Comparison of ENCODE assay signal across 10 mouse cellular contexts in genomic region chr1:172129108-172129507, GRCm38 (mm10). TPM values are rescaled to one million over a fixed set of nuclear protein-coding genes. Genes with fewer than 3 reads are reported as not detected.
DNase-seq lines count a peak whose midpoint lies in the region; ATAC-seq and TF ChIP-seq lines count a peak whose summit lies in the region.
"Had no signal": no experiment of that assay in that cellular context is flagged by ENCODE, and none has a peak within 500 bp of the region (broad histone marks: within the 10 kb centered on the region; RNA-seq: fewer than 3 reads in every experiment).

No protein-coding gene starts in this region.

- peaks cover 8% of the 10 kb centered on the region for H3K4me1 ChIP-seq in forebrain, embryonic 14.5 days (ENCODE audit: control insufficient read depth, insufficient read depth, low read length)
- H3K4me1 ChIP-seq in forebrain, embryonic 10.5 days, result peaks cover 14% of the 10 kb centered on the region

- DNase-seq in forebrain, embryonic 14.5 days (ENCODE audit: low spot score), result peak; percentile 47
- DNase-seq in forebrain, embryonic 10.5 days (ENCODE audit: extremely low spot score, low spot score), result no peak
- DNase-seq in left cerebral cortex, adult 2 months (ENCODE audit: extremely low spot score in 1 of 2, low spot score in 2 of 2), result no peak
- no peak for DNase-seq in left cerebral cortex, adult 8-10 months (ENCODE audit: low spot score in 2 of 2)
- peak; percentile 58 for DNase-seq in ES-CJ7 (ENCODE audit: low read depth, low spot score)
- DNase-seq in lung, postnatal 14 days, result peak; percentile 15
- no peak for DNase-seq in layer of hippocampus, postnatal 36 days
- DNase-seq in gastrocnemius, postnatal 25 days, result no peak

- H3K9me3 ChIP-seq in forebrain, embryonic 14.5 days (replicated peaks; ENCODE audit: control insufficient read depth, low read length), result no peaks in the 10 kb centered on the region
- no peaks in the 10 kb centered on the region for H3K9me3 ChIP-seq in forebrain, embryonic 10.5 days
- H3K9me3 ChIP-seq: forebrain, embryonic 15.5 days; limb, embryonic 13.5 days had no signal

- H3K27ac ChIP-seq in forebrain, embryonic 14.5 days (ENCODE audit: low read depth, low read length), result no peak overlapping the region
- no peak overlapping the region for H3K27ac ChIP-seq in forebrain, embryonic 10.5 days
- no peak overlapping the region for H3K27ac ChIP-seq in left cerebral cortex, adult 2 months
- H3K27ac ChIP-seq: forebrain, embryonic 15.5 days; limb, embryonic 13.5 days had no signal

- no peaks in the 10 kb centered on the region for H3K27me3 ChIP-seq in forebrain, embryonic 14.5 days (replicated peaks; ENCODE audit: control insufficient read depth, insufficient read depth, low read length)
- no peaks in the 10 kb centered on the region for H3K27me3 ChIP-seq in forebrain, embryonic 10.5 days (ENCODE audit: poor library complexity, severe bottlenecking)
- H3K27me3 ChIP-seq: forebrain, embryonic 15.5 days; limb, embryonic 13.5 days had no signal

- no peak for ATAC-seq in forebrain, embryonic 14.5 days
- ATAC-seq: forebrain, embryonic 15.5 days had no signal

- peaks cover 55% of the 10 kb centered on the region for H3K36me3 ChIP-seq in forebrain, embryonic 14.5 days (ENCODE audit: control insufficient read depth, insufficient read depth, low read length)
- H3K36me3 ChIP-seq in forebrain, embryonic 10.5 days (replicated peaks), result peaks cover 58% of the 10 kb centered on the region

- peak; percentile 57 for TF ChIP-seq CTCF in left cerebral cortex, adult 2 months (IDR thresholded peaks at IDR 0.05)

- no peak overlapping the region for H3K9ac ChIP-seq in forebrain, embryonic 14.5 days (ENCODE audit: low read length)
- H3K9ac ChIP-seq: forebrain, embryonic 15.5 days; limb, embryonic 13.5 days had no signal

- no peak overlapping the region for H3K4me3 ChIP-seq in forebrain, embryonic 14.5 days (ENCODE audit: low read depth, low read length)
- no peak overlapping the region for H3K4me3 ChIP-seq in forebrain, embryonic 10.5 days
- no peak overlapping the region for H3K4me3 ChIP-seq in left cerebral cortex, adult 2 months
- H3K4me3 ChIP-seq: forebrain, embryonic 15.5 days; limb, embryonic 13.5 days had no signal

- intact Hi-C loops in left cerebral cortex, adult 2 months (cut with DNase I), result loop anchor here (5.0 kb wide), 1 partner anchor 82 kb away; no protein-coding TSS in a partner anchor

- 69% methylated on average over 2 of the region's 2 CpGs for WGBS in forebrain, embryonic 14.5 days
- WGBS in forebrain, embryonic 10.5 days, result 72% methylated on average over 2 of the region's 2 CpGs

- no peak overlapping the region for H3K4me2 ChIP-seq in forebrain, embryonic 14.5 days (ENCODE audit: low read length)
- H3K4me2 ChIP-seq: forebrain, embryonic 15.5 days; limb, embryonic 13.5 days had no signal

RNA-seq across cellular contexts. Expression of gene Pex19, which starts 2.6 kb away (rescaled TPM):
- 159 TPM in 2 replicates for polyA plus RNA-seq in forebrain, embryonic 14.5 days (2014; fragmentation: Nextera tagmentation; extraction: Ambion mirVana)
- polyA plus RNA-seq in forebrain, embryonic 10.5 days (2016; fragmentation: Nextera tagmentation; extraction: Ambion mirVana), result 153 and 159 TPM in 2 replicates
- total RNA-seq in left cerebral cortex, adult 2 months (2021), result 10 to 100 TPM; 82.8 to 92.4 TPM
- 100 to 1,000 TPM in 1 of 4 experiments, 10 to 100 TPM in 3; 78.7 to 104 (median 83.8) TPM for total RNA-seq in left cerebral cortex, adult 8-10 months (2022)
- total RNA-seq in layer of hippocampus, postnatal 36 days (2021), result 10 to 100 TPM; 89.2 to 95.3 TPM
- total RNA-seq in gastrocnemius, postnatal 25 days (2021), result 10 to 100 TPM; 76.0 to 82.5 TPM

RNA-seq across cellular contexts. Expression of gene Dcaf8, which starts 18.8 kb away (rescaled TPM):
- polyA plus RNA-seq in forebrain, embryonic 14.5 days (2014; fragmentation: Nextera tagmentation; extraction: Ambion mirVana), result 76.1 and 83.1 TPM in 2 replicates
- polyA plus RNA-seq in forebrain, embryonic 10.5 days (2016; fragmentation: Nextera tagmentation; extraction: Ambion mirVana), result 132 and 138 TPM in 2 replicates
- 100 to 1,000 TPM; 115 to 121 TPM for total RNA-seq in left cerebral cortex, adult 2 months (2021)
- 100 to 1,000 TPM; 118 to 125 (median 119) TPM for total RNA-seq in left cerebral cortex, adult 8-10 months (2022)
- 100 to 1,000 TPM; 103 to 105 TPM for total RNA-seq in layer of hippocampus, postnatal 36 days (2021)
- 100 to 1,000 TPM; 131 to 159 TPM for total RNA-seq in gastrocnemius, postnatal 25 days (2021)

RNA-seq across cellular contexts. Expression of gene Ncstn, which starts 46.5 kb away (rescaled TPM):
- polyA plus RNA-seq in forebrain, embryonic 14.5 days (2014; fragmentation: Nextera tagmentation; extraction: Ambion mirVana), result 81.3 and 93.7 TPM in 2 replicates
- 91.6 and 95.3 TPM in 2 replicates for polyA plus RNA-seq in forebrain, embryonic 10.5 days (2016; fragmentation: Nextera tagmentation; extraction: Ambion mirVana)
- total RNA-seq in left cerebral cortex, adult 2 months (2021), result 10 to 100 TPM; 61.5 to 65.4 TPM
- total RNA-seq in left cerebral cortex, adult 8-10 months (2022), result 10 to 100 TPM; 62.4 to 69.8 (median 64.3) TPM
- 10 to 100 TPM; 57.1 to 60.1 TPM for total RNA-seq in layer of hippocampus, postnatal 36 days (2021)
- total RNA-seq in gastrocnemius, postnatal 25 days (2021), result 10 to 100 TPM; 25.7 to 27.1 TPM

RNA-seq across cellular contexts. Expression of gene Copa, which starts 46.8 kb away (rescaled TPM):
- polyA plus RNA-seq in forebrain, embryonic 14.5 days (2014; fragmentation: Nextera tagmentation; extraction: Ambion mirVana), result 123 and 148 TPM in 2 replicates
- polyA plus RNA-seq in forebrain, embryonic 10.5 days (2016; fragmentation: Nextera tagmentation; extraction: Ambion mirVana), result 176 TPM in 2 replicates
- total RNA-seq in left cerebral cortex, adult 2 months (2021), result 100 to 1,000 TPM; 138 to 147 TPM
- total RNA-seq in left cerebral cortex, adult 8-10 months (2022), result 100 to 1,000 TPM; 138 to 149 (median 144) TPM
- total RNA-seq in layer of hippocampus, postnatal 36 days (2021), result 100 to 1,000 TPM; 144 TPM
- total RNA-seq in gastrocnemius, postnatal 25 days (2021), result 10 to 100 TPM; 70.6 to 79.4 TPM

Comparison
In these comparisons a context has a peak if more than half of its experiments do, and no peak if none do; other contexts are left out.
1. DNase-seq: peak in forebrain, embryonic 14.5 days (single experiment), ES-CJ7 (single experiment) and lung, postnatal 14 days (single experiment); none in forebrain, embryonic 10.5 days (single experiment), left cerebral cortex, adult 2 months (0 of 2), left cerebral cortex, adult 8-10 months (0 of 2), layer of hippocampus, postnatal 36 days (0 of 2) and gastrocnemius, postnatal 25 days (single experiment).